Mouse (Mus musculus) embryo, embryonic 10.5 days (tissue): Measurements from ENCODE around the gene Depp1.

Experiments used
- DNase-seq: peaks from one replicate; pipeline ENCODE4 v3.0.0-alpha.2; 2015; ENCODE audit warnings: low spot score

The Depp1 gene

GRCm38 (mm10) chr6:116682317-116682716 is 31.9 kb downstream of the Depp1 start:
- DNase-seq: no peak

- DNase-seq: no peak
Measured at GRCm38 (mm10) chr6:116693639-116694038, 43.2 kb downstream of the Depp1 start.

DNA sequence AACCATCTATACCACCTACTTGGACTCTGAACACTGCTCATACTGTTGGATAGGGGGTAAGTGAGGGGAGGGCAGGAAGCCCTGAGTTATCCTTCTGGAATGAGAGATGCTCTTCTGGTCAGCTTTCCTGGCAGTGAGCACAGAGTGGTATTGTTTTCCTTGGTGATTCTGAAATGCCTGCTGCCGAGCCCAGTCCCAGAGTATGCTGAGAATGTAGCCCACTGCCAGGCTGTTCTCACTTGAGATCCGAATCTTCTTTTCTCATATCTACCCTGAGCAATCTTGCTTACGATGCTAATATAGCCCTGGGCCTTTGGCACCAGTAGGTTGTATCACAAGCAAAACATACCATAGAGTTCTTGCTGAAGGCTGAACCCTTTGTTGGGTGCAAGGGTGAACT is 43.9 kb downstream of the Depp1 start:
- DNase-seq: no peak

GRCm38 (mm10) chr6:116697413-116697812 is 47.0 kb downstream of the Depp1 start:
- no peak for DNase-seq

DNA sequence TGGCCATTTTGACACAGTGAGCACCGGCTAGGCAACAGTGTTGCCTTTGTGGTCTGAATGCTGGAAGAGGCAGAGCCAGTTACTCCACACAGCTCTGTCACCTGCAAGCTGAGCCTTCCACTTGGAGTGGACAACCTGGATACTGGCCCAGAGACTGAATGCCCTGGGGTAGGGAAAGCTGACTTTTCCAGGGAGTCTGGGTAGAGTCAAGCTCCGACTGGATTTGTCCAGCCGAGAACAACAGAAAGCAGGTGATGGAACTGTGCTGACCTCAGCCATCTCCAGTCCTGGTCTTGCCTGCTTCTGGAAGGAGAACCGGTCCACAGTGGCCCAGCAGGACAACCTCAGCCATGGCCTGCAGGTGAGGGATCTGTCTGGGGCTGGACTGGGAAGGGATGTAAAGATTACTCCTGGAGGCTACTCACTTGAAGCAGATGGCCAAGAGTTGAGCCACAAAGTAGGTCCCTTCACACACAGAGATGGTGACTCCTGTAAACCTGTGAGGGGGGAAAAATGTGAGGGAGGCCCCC is 47.6 kb downstream of the Depp1 start:
- DNase-seq: no peak

GRCm38 (mm10) chr6:116700821-116701220 is 50.4 kb downstream of the Depp1 start:
- DNase-seq: no peak
